Mouse (Mus musculus): ENCODE measurements around the gene Vnn3. TPM values are rescaled to one million over a fixed set of nuclear protein-coding genes. Genes with fewer than 3 reads are reported as not detected.

Vnn3 gene
- polyA plus RNA-seq, 1 experiment from 2014 or later: 1.7 TPM

Other genes with a start within 250 kb of the Vnn3 start
- gene Rps12, start 64.2 kb upstream of the Vnn3 start, polyA plus RNA-seq (2018): 762 to 2,105 TPM (median 1,911 TPM) in 3 replicates
- 1.3 to 1.5 TPM (median 1.4 TPM) in 3 replicates for gene Slc18b1, start 54.5 kb upstream of the Vnn3 start, polyA plus RNA-seq (2018)
- not detected in 3 replicates for gene Vnn1, start 43.2 kb downstream of the Vnn3 start, polyA plus RNA-seq (2018)
- gene Taar1, start 68.9 kb downstream of the Vnn3 start, polyA plus RNA-seq (2018): not detected in 3 replicates
- not detected in 3 replicates for gene Taar2, start 87.1 kb downstream of the Vnn3 start, polyA plus RNA-seq (2018)
- not detected in 3 replicates for gene Taar3, start 98.1 kb downstream of the Vnn3 start, polyA plus RNA-seq (2018)
- gene Taar4, start 109.0 kb downstream of the Vnn3 start, polyA plus RNA-seq (2018): not detected in 3 replicates
- not detected in 3 replicates for gene Taar5, start 119.2 kb downstream of the Vnn3 start, polyA plus RNA-seq (2018)
- gene Taar6, start 134.2 kb downstream of the Vnn3 start, polyA plus RNA-seq (2018): not detected in 3 replicates
- not detected in 3 replicates for gene Taar7a, start 142.0 kb downstream of the Vnn3 start, polyA plus RNA-seq (2018)
- gene Taar7b, start 148.5 kb downstream of the Vnn3 start, polyA plus RNA-seq (2018): not detected in 3 replicates
- gene Taar7d, start 175.8 kb downstream of the Vnn3 start, polyA plus RNA-seq (2018): not detected in 3 replicates
- not detected in 3 replicates for gene Taar7e, start 186.2 kb downstream of the Vnn3 start, polyA plus RNA-seq (2018)
- gene Taar7f, start 198.0 kb downstream of the Vnn3 start, polyA plus RNA-seq (2018): not detected in 3 replicates
- gene Taar8a, start 225.0 kb downstream of the Vnn3 start, polyA plus RNA-seq (2018): not detected in 3 replicates
- not detected in 3 replicates for gene Taar8b, start 240.8 kb downstream of the Vnn3 start, polyA plus RNA-seq (2018)

All from macrophage (primary cell).